Mouse (Mus musculus): ENCODE results near the gene Prepl.

DNA sequence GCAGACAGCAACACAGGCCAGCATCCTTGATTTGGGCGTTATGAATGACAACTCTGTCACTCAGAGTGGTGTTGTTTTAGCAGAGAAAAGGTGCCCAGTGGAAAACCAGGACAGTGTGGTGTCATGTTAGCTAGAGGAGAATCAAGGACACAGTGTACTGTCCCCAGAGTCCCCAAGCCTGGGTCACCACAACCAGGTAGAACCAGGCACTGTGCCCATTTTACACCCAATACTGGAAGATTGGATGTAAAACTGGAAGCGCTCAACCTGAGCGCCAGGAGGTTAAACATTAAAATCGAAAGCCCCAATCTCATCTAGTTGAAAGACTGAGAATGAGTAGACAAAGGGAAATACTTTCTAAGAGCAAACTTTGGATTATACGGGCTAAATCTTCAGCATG is 45.6 kb downstream of the Prepl start:
- TF ChIP-seq CTCF (IDR thresholded peaks at IDR 0.05; ENCODE audit: insufficient read depth, low read length) (no peak), POLR2A (IDR thresholded peaks at IDR 0.05; ENCODE audit: borderline replicate concordance, extremely low read depth, low read depth, low read length) (no peak)
